Mouse (Mus musculus) small intestine, adult 2 months (tissue): Measurements from ENCODE around the gene Ranbp1.

Experiments used
- CTCF ChIP-seq: fragments of 200-500 bp; IDR thresholded peaks from 2 replicates; pipeline ENCODE4 v1.5.1; 2012; ENCODE audit warnings: low read depth, mild to moderate bottlenecking, control low read depth, inconsistent platforms, low read length, moderate library complexity, mixed read lengths; ENCODE audit not compliant: insufficient replicate concordance, insufficient read length; ENCODE audit errors: extremely low read depth
- POLR2A ChIP-seq: fragments of 200-500 bp; IDR thresholded peaks from 2 replicates; pipeline ENCODE4 v1.6.1; 2012; ENCODE audit warnings: low read depth, mild to moderate bottlenecking, control low read depth, inconsistent platforms, low read length, moderate library complexity

DNA sequence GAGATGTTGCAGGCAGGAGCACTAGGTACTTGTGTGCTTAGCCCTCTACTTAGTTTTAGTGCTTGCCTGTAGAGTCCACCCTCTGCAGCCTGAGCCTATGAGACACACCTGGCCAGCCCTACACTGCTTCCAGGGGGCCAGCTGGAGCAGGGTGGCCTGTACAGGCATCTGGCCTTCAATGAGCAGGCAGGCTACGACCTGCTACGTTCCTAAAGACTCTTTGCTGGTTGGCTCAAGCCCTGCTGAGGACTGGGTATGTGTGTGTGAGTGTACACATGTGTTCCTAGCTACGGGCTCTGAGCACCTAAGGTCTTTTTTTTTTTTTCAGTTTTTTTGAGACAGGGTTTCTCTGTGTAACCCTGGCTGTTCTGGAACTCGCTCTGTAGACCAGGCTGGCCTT is 17.1 kb downstream of the Ranbp1 start:
- TF ChIP-seq POLR2A = no peak
- TF ChIP-seq CTCF = no peak
